Mouse (Mus musculus) lung, postnatal 0 days (tissue): Measurements from ENCODE around the gene Sec14l3. TPM values are rescaled to one million over a fixed set of nuclear protein-coding genes. Genes with fewer than 3 reads are reported as not detected.

Source experiments
- ATAC-seq: fragments of 200-750 bp; cut with Nextera tagmentation; 2 replicates; pipeline ENCODE4 v1.8.0; 2017; ENCODE audit warnings: moderate library complexity
- DNase-seq: peaks from one replicate; pipeline ENCODE4 v3.0.0-alpha.2; 2016; ENCODE audit warnings: low spot score
- H3K27ac ChIP-seq: fragments of 300-500 bp; sonication (generic); 2 replicates; pipeline ENCODE4 v1.5.1; 2014; ENCODE audit warnings: antibody characterized with exemption, mild to moderate bottlenecking, low read length, mixed read lengths
- H3K27me3 ChIP-seq: fragments of 300-500 bp; sonication (generic); replicated peaks from 2 replicates; pipeline ENCODE4 v1.6.1; 2014; ENCODE audit warnings: low read length, mixed read lengths; ENCODE audit not compliant: insufficient read depth
- H3K36me3 ChIP-seq: fragments of 300-500 bp; sonication (generic); 2 replicates; pipeline ENCODE4 v1.6.1; 2014; ENCODE audit warnings: low read length, mixed read lengths; ENCODE audit not compliant: insufficient read depth
- H3K4me1 ChIP-seq: fragments of 300-500 bp; sonication (generic); 2 replicates; pipeline ENCODE4 v1.6.1; 2014; ENCODE audit warnings: antibody characterized with exemption, low read depth, low read length, mixed read lengths; ENCODE audit not compliant: insufficient read depth
- H3K4me2 ChIP-seq: fragments of 300-500 bp; sonication (generic); replicated peaks from 2 replicates; pipeline ENCODE4 v1.6.1; 2014; ENCODE audit warnings: low read depth, mild to moderate bottlenecking, low read length, moderate library complexity, mixed read lengths
- H3K4me3 ChIP-seq: fragments of 300-500 bp; sonication (generic); 2 replicates; pipeline ENCODE4 v1.5.1; 2014; ENCODE audit warnings: low read depth, low read length
- H3K9ac ChIP-seq: fragments of 300-500 bp; sonication (generic); replicated peaks from 2 replicates; pipeline ENCODE4 v1.6.1; 2014; ENCODE audit warnings: low read depth, mild to moderate bottlenecking
- H3K9me3 ChIP-seq: fragments of 300-500 bp; sonication (generic); 2 replicates; pipeline ENCODE4 v1.6.1; 2016; ENCODE audit warnings: low read length, mixed read lengths
- CTCF ChIP-seq: IDR thresholded peaks from 2 replicates; pipeline ENCODE4 v1.5.1; 2016; ENCODE audit warnings: antibody characterized with exemption, mild to moderate bottlenecking
- EP300 ChIP-seq: IDR thresholded peaks from 2 replicates; pipeline ENCODE4 v1.6.1; 2016; ENCODE audit warnings: antibody characterized with exemption, mild to moderate bottlenecking, control low read depth
- WGBS: fragments of 180-500 bp; shearing (Covaris S2); extraction: QIAGEN DNeasy Blood & Tissue Kit; methylation state at CpG from one replicate; pipeline ENCODE4 v1.1.7; 2014; 5-methylcytosine and 5-hydroxymethylcytosine counted together
- polyA plus RNA-seq: library from polyadenylated mRNA; unstranded; fragments of >200 nt; fragmentation: Nextera tagmentation; extraction: Ambion mirVana; gene quantifications from 2 replicates; pipeline ENCODE4 v1.2.1, GENCODE M21; 2015

Sec14l3 gene
- polyA plus RNA-seq, 1 experiment from 2014 or later, result 529 TPM

DNA sequence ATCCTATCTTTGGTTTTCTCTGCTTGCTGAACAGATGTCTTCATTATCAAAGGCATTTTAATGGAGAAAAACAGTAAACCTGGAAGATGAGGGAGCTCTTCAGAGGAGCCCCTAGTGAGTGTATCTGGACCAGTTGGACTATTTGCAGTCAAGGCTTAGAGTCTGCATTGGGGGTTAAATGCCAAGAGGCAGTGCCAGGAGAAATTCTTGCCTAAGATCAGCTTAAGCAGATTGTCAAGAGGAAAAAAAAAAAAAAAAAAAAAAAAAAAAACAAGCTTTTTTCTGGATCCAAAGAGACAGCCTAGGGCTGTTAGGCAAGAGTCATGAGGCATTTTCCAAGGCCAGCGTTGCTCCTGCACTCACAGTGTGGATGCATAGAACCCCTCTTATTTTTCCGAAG lies 16.9 kb upstream of the Sec14l3 start:
- no peaks in the 10 kb centered on the region for H3K27me3 ChIP-seq
- H3K27ac ChIP-seq, result no peak overlapping the region
- TF ChIP-seq CTCF, result no peak
- TF ChIP-seq EP300, result no peak
- ATAC-seq, result peak; percentile 35
- WGBS, result 67% methylated on average over 2 of the region's 2 CpGs
- H3K4me2 ChIP-seq, result no peak overlapping the region
- H3K4me3 ChIP-seq, result no peak overlapping the region
- DNase-seq, result peak; percentile 28
- H3K9ac ChIP-seq, result no peak overlapping the region
- no peaks in the 10 kb centered on the region for H3K4me1 ChIP-seq
- no peaks in the 10 kb centered on the region for H3K36me3 ChIP-seq
- H3K9me3 ChIP-seq, result no peaks in the 10 kb centered on the region

DNA sequence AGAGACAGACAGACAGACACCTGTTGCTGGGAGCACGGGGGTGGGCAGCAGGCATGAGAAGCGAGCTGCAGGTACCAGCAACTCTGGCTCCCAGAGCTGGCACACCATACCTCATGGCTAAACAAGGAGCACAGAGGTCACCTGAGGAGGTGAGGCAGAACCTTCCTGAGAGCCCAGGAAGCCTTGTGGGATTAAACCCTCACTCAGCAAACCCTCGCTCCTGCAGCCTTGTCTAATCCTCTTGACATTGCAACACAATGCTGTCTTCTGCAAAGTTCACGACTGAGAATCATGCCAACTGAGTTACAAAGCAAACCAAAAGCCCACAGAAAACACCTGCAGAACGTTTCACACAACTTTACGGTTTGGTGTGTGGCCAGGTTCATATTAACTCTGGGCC lies 16.2 kb upstream of the Sec14l3 start:
- H3K4me2 ChIP-seq, result no peak overlapping the region

DNA sequence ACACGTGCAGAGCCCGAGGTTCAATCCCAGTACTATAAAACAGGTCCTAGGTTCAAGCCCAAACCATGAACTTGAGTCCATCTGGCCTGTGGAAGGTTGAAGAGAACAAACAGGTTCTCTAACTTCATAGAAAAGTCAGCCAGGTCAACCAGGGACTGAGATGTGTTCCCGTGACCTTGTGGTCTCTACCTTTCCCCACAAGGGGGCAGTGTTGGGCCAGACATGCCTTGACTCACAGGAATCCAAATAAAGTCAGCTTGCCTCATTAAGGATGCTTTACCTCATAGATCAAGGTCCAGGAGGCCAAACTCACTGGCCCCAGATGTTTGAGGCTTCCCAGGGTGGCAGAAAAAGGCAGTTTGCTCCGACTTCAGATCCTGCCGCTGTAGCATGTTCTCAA lies 11.1 kb upstream of the Sec14l3 start:
- Histone ChIP-seq H3K27ac (no peak overlapping the region), H3K27me3 (no peaks in the 10 kb centered on the region), H3K4me3 (no peak overlapping the region), H3K9ac (no peak overlapping the region), H3K4me1 (no peaks in the 10 kb centered on the region), H3K36me3 (no peaks in the 10 kb centered on the region), H3K4me2 (no peak overlapping the region), H3K9me3 (no peaks in the 10 kb centered on the region)
- 19% methylated on average over 5 of the region's 5 CpGs for WGBS
- peak; percentile 78 for DNase-seq
- ATAC-seq, result peak; percentile 72
- TF ChIP-seq EP300 (no peak), CTCF (peak; percentile 92)

More for the DNA sequence above, 16.2 kb upstream of the Sec14l3 start:
- ATAC-seq (no peak), DNase-seq (no peak)
- H3K9me3 ChIP-seq, result no peaks in the 10 kb centered on the region
- H3K36me3 ChIP-seq, result no peaks in the 10 kb centered on the region
- H3K4me3 ChIP-seq, result no peak overlapping the region
- H3K27ac ChIP-seq, result no peak overlapping the region
- H3K27me3 ChIP-seq, result no peaks in the 10 kb centered on the region
- no peak overlapping the region for H3K9ac ChIP-seq
- 76% methylated on average over 6 of the region's 6 CpGs for WGBS
- H3K4me1 ChIP-seq, result no peaks in the 10 kb centered on the region
- TF ChIP-seq EP300, result no peak
- TF ChIP-seq CTCF, result no peak

DNA sequence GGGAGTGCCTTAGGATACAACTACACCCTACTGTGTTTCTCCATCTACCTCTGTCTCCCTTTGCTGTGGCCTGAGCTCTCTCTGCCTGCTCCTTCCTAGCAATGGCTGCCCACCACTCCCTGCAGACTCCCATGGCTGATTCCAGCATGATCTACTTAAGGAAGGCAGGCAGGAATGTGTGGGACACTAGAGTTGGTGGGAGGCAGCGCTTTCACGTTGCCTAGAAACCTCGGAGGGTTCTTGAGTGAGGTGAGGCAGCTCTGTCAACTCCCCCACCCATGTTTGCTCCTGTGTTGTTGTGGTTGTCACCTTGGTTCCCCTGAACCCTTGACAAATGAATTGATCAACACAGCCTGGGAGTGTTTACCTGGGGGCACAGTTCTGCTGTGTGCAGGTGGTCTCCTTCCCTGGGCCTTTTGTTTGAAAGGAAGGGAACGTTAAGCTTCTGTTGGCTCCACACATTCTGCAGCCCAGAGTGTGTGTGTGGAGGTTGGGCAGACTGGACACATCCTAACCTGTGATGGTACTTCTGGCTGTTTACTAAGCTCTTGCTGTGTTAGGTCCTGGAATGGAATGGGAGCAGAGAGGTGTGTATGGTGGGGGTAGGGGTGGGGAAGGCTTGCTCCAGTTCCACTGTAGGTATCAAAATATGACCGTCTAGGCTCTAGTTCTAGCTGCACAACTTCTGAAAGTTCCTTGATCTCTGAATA lies 3.6 kb upstream of the Sec14l3 start:
- Histone ChIP-seq H3K27me3 (no peaks in the 10 kb centered on the region), H3K4me1 (peaks cover 16% of the 10 kb centered on the region; the same call in 1 of the 2 replicates), H3K4me2 (0 out of 2 replicates have a peak overlapping the region, but pooled peaks have one; percentile 11), H3K4me3 (no peak overlapping the region), H3K27ac (peak overlapping the region; percentile 89), H3K9ac (no peak overlapping the region), H3K9me3 (no peaks in the 10 kb centered on the region), H3K36me3 (no peaks in the 10 kb centered on the region)
- TF ChIP-seq CTCF (no peak), EP300 (peak; percentile 95)
- DNase-seq (peak; percentile 91), ATAC-seq (peak; percentile 89)
- 39% methylated on average over 5 of the region's 5 CpGs for WGBS

DNA sequence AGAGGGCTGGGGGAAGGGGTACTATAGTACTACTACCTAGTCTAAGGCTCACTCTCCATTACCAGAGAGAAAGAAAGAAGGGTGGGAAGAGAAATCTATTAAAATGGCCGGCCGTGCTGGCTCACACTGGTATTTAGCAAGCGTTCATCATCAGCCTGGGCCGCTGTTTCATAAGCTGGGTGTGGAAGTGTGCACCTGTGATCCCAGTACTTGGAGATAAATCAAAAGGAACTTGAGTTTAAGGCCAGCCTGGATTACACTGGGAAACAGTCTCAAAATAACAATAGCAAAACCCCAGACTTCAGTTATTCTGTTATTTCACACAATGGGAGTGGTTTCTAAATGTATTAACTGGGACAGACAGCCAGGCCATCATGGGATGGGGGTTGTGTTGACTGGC lies 2.1 kb upstream of the Sec14l3 start:
- no peaks in the 10 kb centered on the region for H3K27me3 ChIP-seq
- H3K4me3 ChIP-seq, result no peak overlapping the region
- no peaks in the 10 kb centered on the region for H3K36me3 ChIP-seq
- no peak overlapping the region for H3K9ac ChIP-seq
- H3K4me1 ChIP-seq, result peaks cover 16% of the 10 kb centered on the region; the same call in 1 of the 2 replicates
- no peaks in the 10 kb centered on the region for H3K9me3 ChIP-seq
- H3K4me2 ChIP-seq, result no peak overlapping the region
- WGBS, result 55% methylated on average over 4 of the region's 4 CpGs
- no peak for TF ChIP-seq CTCF
- no peak for TF ChIP-seq EP300
- no peak; the same call in 1 of the 2 replicates for ATAC-seq
- peak overlapping the region; percentile 89 for H3K27ac ChIP-seq
- peak; percentile 55 for DNase-seq

DNA sequence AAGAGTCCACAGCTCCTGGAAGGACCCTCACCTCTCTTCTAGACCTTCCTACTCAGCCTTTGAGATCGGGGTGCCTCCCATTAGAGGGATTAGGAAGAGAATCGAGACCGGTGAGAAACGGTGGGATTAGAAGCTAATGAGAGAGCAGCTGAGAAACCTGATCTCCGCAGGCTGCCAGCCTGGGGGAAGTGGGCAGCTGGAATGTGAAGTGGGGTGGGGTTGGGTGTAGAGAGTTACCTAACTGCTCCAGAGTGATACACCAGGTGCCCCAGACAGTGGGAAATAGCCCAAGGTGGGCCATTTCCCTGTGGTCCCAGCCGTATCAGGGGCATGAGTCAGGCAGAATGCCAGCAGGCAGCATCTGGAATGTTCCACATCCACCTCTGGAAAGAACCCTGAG lies 1.7 kb upstream of the Sec14l3 start:
- Histone ChIP-seq H3K9me3 (no peaks in the 10 kb centered on the region), H3K27ac (peak overlapping the region; percentile 89), H3K36me3 (no peaks in the 10 kb centered on the region), H3K4me3 (no peak overlapping the region), H3K4me1 (peaks cover 16% of the 10 kb centered on the region; the same call in 1 of the 2 replicates), H3K4me2 (no peak overlapping the region), H3K27me3 (no peaks in the 10 kb centered on the region), H3K9ac (no peak overlapping the region)
- peak; percentile 72 for ATAC-seq
- peak; percentile 80 for DNase-seq
- WGBS, result 33% methylated on average over 6 of the region's 6 CpGs
- peak; percentile 91 for TF ChIP-seq EP300
- TF ChIP-seq CTCF, result no peak
